Mouse (Mus musculus): ENCODE results near the gene Ankmy1.

Gene Ankmy1

DNA sequence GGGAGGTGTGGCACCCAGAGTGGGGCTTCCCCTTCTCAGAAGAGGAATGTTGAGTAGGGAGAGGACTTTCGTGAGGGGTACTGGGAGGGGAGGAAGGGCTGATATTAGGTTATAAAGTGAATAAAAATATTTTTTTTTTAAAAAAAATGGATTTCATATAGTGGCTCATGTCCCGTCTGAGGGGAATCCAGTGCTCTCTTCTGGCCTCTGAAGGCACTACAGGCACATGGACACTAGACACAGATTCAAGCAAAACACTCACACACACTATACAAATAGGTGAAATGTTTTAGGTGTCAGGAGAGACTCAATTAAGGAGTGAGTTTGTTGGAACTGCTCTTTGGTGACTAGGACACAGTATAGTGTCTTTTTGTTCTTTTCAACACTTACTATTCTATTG, 33.3 kb upstream of the Ankmy1 start:
- peaks cover 39% of the 10 kb centered on the region for H3K36me3 ChIP-seq (ENCODE audit: insufficient read depth, low read length)
- no peak overlapping the region for H3K4me3 ChIP-seq (replicated peaks; ENCODE audit: low read length)
- H3K9me3 ChIP-seq (ENCODE audit: low read length) = no peaks in the 10 kb centered on the region
- peaks cover 27% of the 10 kb centered on the region for H3K4me1 ChIP-seq (replicated peaks; ENCODE audit: low read depth, low read length)
- H3K27me3 ChIP-seq (ENCODE audit: insufficient read depth, low read length) = peaks cover 30% of the 10 kb centered on the region
- TF ChIP-seq POU5F1 (IDR thresholded peaks at IDR 0.05; ENCODE audit: borderline replicate concordance, low read length) (no peak), CTCF (conservative IDR thresholded peaks at IDR 0.05; ENCODE audit: low read length) (no peak), NANOG (IDR thresholded peaks at IDR 0.05; ENCODE audit: borderline replicate concordance, low read length) (no peak)

- peak overlapping the region; percentile 91 for H3K4me3 ChIP-seq (replicated peaks; ENCODE audit: low read length)
- peaks cover 27% of the 10 kb centered on the region for H3K4me1 ChIP-seq (replicated peaks; ENCODE audit: low read depth, low read length)
- no peaks in the 10 kb centered on the region for H3K9me3 ChIP-seq (ENCODE audit: low read length)
- TF ChIP-seq CTCF (conservative IDR thresholded peaks at IDR 0.05; ENCODE audit: low read length) (no peak), POU5F1 (IDR thresholded peaks at IDR 0.05; ENCODE audit: borderline replicate concordance, low read length) (no peak), NANOG (IDR thresholded peaks at IDR 0.05; ENCODE audit: borderline replicate concordance, low read length) (no peak)
- peaks cover 30% of the 10 kb centered on the region for H3K27me3 ChIP-seq (ENCODE audit: insufficient read depth, low read length)
- peaks cover 34% of the 10 kb centered on the region for H3K36me3 ChIP-seq (ENCODE audit: insufficient read depth, low read length)
These were observed 32.6 kb upstream of the Ankmy1 start for GRCm38 (mm10) chr1:92935054-92935962.

DNA sequence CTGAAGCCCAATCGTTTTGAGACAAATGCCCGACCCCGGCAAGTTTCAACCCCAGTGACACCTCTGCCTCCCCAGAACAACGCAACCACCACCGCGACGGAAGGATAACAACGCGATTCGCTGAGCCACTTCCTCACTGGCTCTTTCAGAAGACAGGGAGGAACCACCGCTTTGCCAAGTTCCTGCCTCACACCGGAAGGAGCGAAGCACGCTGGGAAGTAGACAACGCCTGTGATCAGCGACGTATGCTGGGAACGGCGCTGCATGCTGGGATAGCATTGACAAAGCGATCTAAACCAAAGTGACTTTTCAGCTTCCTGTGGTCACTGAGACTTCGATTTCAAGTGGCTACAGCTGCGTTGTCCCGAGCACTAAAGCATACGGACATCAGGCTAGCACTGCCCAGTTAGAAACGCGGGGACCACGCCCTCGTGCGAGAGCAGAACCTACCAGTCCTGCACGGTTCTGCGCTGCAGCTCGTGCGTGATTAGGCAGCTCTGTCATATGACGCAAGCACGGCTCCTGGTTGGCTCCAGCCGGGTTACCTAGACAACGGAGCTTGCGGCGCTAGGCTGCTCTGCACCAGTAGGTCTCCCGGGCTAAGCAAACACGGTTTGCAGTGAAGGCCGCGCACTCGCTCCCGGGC, 31.6 kb upstream of the Ankmy1 start, which contains the start of gene Capn10:
Capn10 (plus strand) TSS at position 195 of the 646 bp plus-strand sequence.
- Histone ChIP-seq H3K4me1 (replicated peaks; ENCODE audit: low read depth, low read length) (peaks cover 27% of the 10 kb centered on the region), H3K4me3 (replicated peaks; ENCODE audit: low read length) (peak within 1 kb of the TSS; percentile 91), H3K9me3 (ENCODE audit: low read length) (no peaks in the 10 kb centered on the region), H3K27me3 (ENCODE audit: insufficient read depth, low read length) (peaks cover 35% of the 10 kb centered on the region), H3K36me3 (ENCODE audit: insufficient read depth, low read length) (peaks cover 24% of the 10 kb centered on the region)
- TF ChIP-seq POU5F1 (IDR thresholded peaks at IDR 0.05; ENCODE audit: borderline replicate concordance, low read length) (no peak), CTCF (conservative IDR thresholded peaks at IDR 0.05; ENCODE audit: low read length) (no peak), NANOG (IDR thresholded peaks at IDR 0.05; ENCODE audit: borderline replicate concordance, low read length) (no peak)

DNA sequence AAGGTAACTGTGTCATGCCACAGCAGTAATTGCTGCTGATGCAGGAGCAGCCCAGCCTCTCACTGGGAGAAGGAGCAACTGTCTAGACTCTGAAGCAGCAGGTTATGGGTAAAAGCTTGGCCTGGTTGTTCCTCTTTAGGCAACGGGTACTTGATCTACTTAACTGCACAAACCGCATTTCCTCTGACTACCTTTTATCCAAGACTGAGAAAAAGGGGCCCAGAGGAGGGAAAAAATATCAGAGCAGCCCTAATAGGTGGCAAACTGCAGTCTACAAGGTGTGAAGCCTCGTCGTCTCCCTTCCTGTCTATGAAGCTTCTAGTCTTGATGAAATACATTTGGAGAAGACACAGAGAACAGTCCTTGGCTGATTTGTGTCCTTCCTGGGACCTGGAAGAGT, 30.9 kb upstream of the Ankmy1 start:
- H3K4me3 ChIP-seq (replicated peaks; ENCODE audit: low read length) = peak overlapping the region; percentile 91

DNA sequence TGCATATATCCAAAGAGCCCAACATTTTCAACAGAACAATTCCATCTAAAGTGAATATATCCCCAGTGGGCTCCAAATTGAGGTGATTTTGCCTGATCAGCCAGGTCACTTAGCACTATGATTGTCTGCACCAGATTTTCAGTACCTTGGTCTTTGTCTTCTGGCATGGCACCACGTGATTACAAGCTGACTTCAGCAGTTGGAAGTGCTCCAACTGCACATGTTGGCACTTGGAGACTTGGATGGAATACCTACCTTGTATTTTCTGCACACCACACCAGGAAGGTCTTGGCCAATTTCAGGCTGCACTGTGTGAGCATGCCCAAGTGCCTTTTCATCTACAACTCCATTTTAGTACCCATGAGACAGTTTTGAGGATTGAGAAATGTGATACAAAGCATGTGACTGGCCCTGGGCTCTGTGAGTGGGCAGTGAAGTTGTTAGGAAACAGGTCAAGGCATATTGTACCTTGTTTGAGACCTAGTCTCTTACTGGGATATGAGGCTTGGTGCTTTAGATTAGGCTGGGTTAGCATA, 27.5 kb upstream of the Ankmy1 start:
- no peaks in the 10 kb centered on the region for H3K36me3 ChIP-seq (ENCODE audit: insufficient read depth, low read length)
- no peak overlapping the region for H3K4me3 ChIP-seq (replicated peaks; ENCODE audit: low read length)
- TF ChIP-seq CTCF (conservative IDR thresholded peaks at IDR 0.05; ENCODE audit: low read length) (no peak), POU5F1 (IDR thresholded peaks at IDR 0.05; ENCODE audit: borderline replicate concordance, low read length) (no peak), NANOG (IDR thresholded peaks at IDR 0.05; ENCODE audit: borderline replicate concordance, low read length) (no peak)
- peaks cover 38% of the 10 kb centered on the region for H3K27me3 ChIP-seq (ENCODE audit: insufficient read depth, low read length)
- peaks cover 15% of the 10 kb centered on the region for H3K4me1 ChIP-seq (replicated peaks; ENCODE audit: low read depth, low read length)
- H3K9me3 ChIP-seq (ENCODE audit: low read length) = no peaks in the 10 kb centered on the region

More for the DNA sequence above, 30.9 kb upstream of the Ankmy1 start:
- Histone ChIP-seq H3K27me3 (ENCODE audit: insufficient read depth, low read length) (peaks cover 42% of the 10 kb centered on the region), H3K4me1 (replicated peaks; ENCODE audit: low read depth, low read length) (peaks cover 27% of the 10 kb centered on the region), H3K9me3 (ENCODE audit: low read length) (no peaks in the 10 kb centered on the region), H3K36me3 (ENCODE audit: insufficient read depth, low read length) (peaks cover 17% of the 10 kb centered on the region)
- TF ChIP-seq CTCF (conservative IDR thresholded peaks at IDR 0.05; ENCODE audit: low read length) = no peak
- TF ChIP-seq POU5F1 (IDR thresholded peaks at IDR 0.05; ENCODE audit: borderline replicate concordance, low read length) = no peak
- no peak for TF ChIP-seq NANOG (IDR thresholded peaks at IDR 0.05; ENCODE audit: borderline replicate concordance, low read length)

- peaks cover 44% of the 10 kb centered on the region for H3K4me1 ChIP-seq (replicated peaks; ENCODE audit: low read depth, low read length)
- H3K4me3 ChIP-seq (replicated peaks; ENCODE audit: low read length) = no peak overlapping the region
- no peak for TF ChIP-seq CTCF (conservative IDR thresholded peaks at IDR 0.05; ENCODE audit: low read length)
- TF ChIP-seq NANOG (IDR thresholded peaks at IDR 0.05; ENCODE audit: borderline replicate concordance, low read length) = no peak
- no peak for TF ChIP-seq POU5F1 (IDR thresholded peaks at IDR 0.05; ENCODE audit: borderline replicate concordance, low read length)
These were observed 18.8 kb upstream of the Ankmy1 start for GRCm38 (mm10) chr1:92921496-92921895.

DNA sequence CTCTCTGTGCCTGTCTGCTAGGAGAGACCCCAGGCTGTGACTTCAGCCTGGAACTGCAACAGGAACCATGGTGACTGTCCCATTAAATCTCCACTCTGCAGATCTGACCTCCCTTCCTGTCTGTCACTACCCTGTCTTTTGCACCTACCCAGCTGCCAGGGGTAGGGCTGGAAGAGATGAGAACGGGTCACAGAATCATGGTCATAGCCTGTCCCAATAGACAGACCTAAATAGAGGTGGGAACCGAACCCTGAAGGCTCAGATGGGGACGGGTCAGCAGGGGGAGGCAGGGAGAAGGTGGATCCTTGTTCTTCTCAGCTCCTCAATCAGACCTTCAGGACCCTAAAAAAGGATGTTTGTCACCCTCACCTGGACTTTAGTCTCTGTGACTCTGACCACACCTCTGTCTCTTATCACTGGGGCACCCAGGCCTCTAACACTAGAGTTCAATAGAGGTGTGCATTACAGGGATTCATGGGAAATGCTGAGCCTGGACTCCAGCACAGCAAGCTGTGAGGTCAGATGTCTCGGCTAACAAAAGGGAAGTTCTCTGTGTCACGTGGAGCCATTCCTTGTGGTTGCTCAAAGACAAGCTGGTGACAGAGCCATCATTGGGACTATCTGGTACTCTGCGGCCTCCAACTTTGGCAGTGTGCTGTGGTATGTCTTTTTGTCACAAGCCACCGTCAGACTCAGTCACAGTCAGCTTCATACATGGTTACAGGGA, 17.9 kb upstream of the Ankmy1 start:
- Histone ChIP-seq H3K27me3 (ENCODE audit: insufficient read depth, low read length) (peaks cover 15% of the 10 kb centered on the region), H3K4me3 (replicated peaks; ENCODE audit: low read length) (0 out of 2 replicates have a peak overlapping the region, but pooled peaks have one; percentile 74), H3K4me1 (replicated peaks; ENCODE audit: low read depth, low read length) (peaks cover 44% of the 10 kb centered on the region), H3K9me3 (ENCODE audit: low read length) (no peaks in the 10 kb centered on the region), H3K36me3 (ENCODE audit: insufficient read depth, low read length) (peaks cover 41% of the 10 kb centered on the region)
- TF ChIP-seq POU5F1 (IDR thresholded peaks at IDR 0.05; ENCODE audit: borderline replicate concordance, low read length) (no peak), NANOG (IDR thresholded peaks at IDR 0.05; ENCODE audit: borderline replicate concordance, low read length) (no peak), CTCF (conservative IDR thresholded peaks at IDR 0.05; ENCODE audit: low read length) (no peak)

More at GRCm38 (mm10) chr1:92921496-92921895, 18.8 kb upstream of the Ankmy1 start:
- peaks cover 32% of the 10 kb centered on the region for H3K36me3 ChIP-seq (ENCODE audit: insufficient read depth, low read length)
- peaks cover 15% of the 10 kb centered on the region for H3K27me3 ChIP-seq (ENCODE audit: insufficient read depth, low read length)
- no peaks in the 10 kb centered on the region for H3K9me3 ChIP-seq (ENCODE audit: low read length)
